Mouse (Mus musculus): Measurements from ENCODE around the gene Gm10198. TPM values are rescaled to one million over a fixed set of nuclear protein-coding genes. Genes with fewer than 3 reads are reported as not detected.

The Gm10198 gene
- polyA plus RNA-seq, 1 experiment: not detected

DNA sequence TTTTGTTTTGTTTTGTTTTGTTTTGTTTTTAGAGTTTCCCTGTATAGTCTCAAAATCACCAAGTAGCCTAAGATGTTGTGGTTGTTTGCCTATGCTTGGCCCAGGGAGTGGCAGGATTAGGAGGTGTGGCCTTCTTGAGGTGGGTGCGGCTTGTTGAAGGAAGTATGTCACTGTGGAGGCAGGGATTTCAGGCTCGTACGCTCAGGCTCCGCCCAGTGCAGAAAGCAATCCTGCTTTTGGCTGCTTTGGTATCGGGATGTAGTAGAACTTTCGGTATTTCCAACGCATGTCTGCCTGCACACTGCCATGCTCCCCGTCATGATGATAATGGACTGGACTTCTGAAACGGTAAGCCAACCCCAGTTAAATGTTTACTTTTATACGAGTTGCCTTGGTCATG, 12.5 kb upstream of the Gm10198 start:
- Histone ChIP-seq H3K4me3 (ENCODE audit: insufficient read depth, low read length) (no peak overlapping the region), H3K4me1 (ENCODE audit: control insufficient read depth, insufficient read depth, low read length) (no peaks in the 10 kb centered on the region), H3K27ac (ENCODE audit: insufficient read depth, low read length) (no peak overlapping the region)
- no peak for TF ChIP-seq POLR2A (IDR thresholded peaks at IDR 0.05; ENCODE audit: low read depth, low read length)
- TF ChIP-seq CTCF (IDR thresholded peaks at IDR 0.05; ENCODE audit: borderline replicate concordance, insufficient read depth, low read length): no peak

DNA sequence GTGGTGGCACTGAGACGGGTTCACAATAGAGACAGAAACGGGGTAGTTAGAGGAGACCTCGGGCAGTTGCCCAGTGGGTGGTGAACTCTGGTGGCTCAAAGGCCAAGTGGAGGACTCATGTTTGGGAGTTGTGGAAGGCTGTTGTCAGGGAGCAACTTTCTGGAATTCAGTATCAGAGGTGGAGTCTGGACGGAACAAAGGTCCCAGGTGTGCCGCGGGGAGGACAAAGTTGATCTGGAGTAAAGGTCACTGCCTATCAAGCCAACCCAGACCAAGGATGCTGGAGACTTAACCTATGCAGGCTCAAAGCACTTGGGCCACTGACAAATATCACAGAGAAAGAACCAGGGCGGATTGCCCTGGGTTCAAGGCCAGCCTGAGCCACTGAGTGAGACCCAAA, 5.5 kb downstream of the Gm10198 start:
- Histone ChIP-seq H3K4me3 (ENCODE audit: insufficient read depth, low read length) (no peak overlapping the region), H3K4me1 (ENCODE audit: control insufficient read depth, insufficient read depth, low read length) (no peaks in the 10 kb centered on the region), H3K27ac (ENCODE audit: insufficient read depth, low read length) (no peak overlapping the region)
- TF ChIP-seq CTCF (IDR thresholded peaks at IDR 0.05; ENCODE audit: borderline replicate concordance, insufficient read depth, low read length): no peak
- no peak for TF ChIP-seq POLR2A (IDR thresholded peaks at IDR 0.05; ENCODE audit: low read depth, low read length)

DNA sequence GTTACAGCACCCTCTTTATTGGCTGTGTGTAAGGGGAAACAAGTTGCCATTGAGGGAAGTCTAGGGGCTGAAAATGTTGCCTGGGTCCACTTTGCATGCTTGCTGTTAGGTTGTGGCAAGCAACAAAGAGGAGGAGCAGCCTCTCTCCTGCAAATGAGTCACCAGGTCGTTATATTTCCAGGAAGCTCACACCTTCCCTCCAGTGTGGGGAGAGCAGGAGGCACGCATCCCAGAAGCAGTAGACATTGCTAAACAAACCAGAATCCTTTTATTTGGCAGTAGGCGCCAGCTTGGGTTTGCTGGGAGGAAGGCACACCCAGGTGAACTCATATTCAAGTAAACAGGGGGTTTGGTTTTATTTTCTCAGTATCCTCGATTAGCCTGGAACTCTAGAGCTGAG, 8.8 kb downstream of the Gm10198 start:
- no peak for TF ChIP-seq CTCF (IDR thresholded peaks at IDR 0.05; ENCODE audit: borderline replicate concordance, insufficient read depth, low read length)
- no peak for TF ChIP-seq POLR2A (IDR thresholded peaks at IDR 0.05; ENCODE audit: low read depth, low read length)

DNA sequence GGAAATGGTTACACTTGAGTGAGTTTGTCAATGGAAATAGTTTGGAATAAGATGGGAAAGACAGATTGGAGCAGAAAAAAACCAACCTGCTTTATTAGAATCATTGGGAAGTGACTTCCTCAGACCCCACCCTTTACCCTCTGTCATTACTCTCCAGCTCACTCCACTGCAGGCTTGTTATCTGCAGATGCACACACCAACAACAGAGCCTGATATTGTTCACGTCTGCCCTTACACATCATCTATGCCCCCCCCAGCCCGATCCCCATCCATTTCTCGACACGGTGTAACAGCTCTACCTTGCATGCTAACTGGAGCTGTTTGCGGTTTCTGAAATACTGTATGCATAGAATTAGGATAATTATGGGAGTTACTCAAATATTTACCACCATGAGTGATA, 12.2 kb downstream of the Gm10198 start:
- Histone ChIP-seq H3K4me3 (ENCODE audit: insufficient read depth, low read length) (no peak overlapping the region), H3K4me1 (ENCODE audit: control insufficient read depth, insufficient read depth, low read length) (no peaks in the 10 kb centered on the region), H3K27ac (ENCODE audit: insufficient read depth, low read length) (no peak overlapping the region)
- TF ChIP-seq CTCF (IDR thresholded peaks at IDR 0.05; ENCODE audit: borderline replicate concordance, insufficient read depth, low read length) (no peak), POLR2A (IDR thresholded peaks at IDR 0.05; ENCODE audit: low read depth, low read length) (no peak)

More for the DNA sequence above, 8.8 kb downstream of the Gm10198 start:
- no peak overlapping the region for H3K4me3 ChIP-seq (ENCODE audit: insufficient read depth, low read length)
- H3K4me1 ChIP-seq (ENCODE audit: control insufficient read depth, insufficient read depth, low read length): no peaks in the 10 kb centered on the region
- H3K27ac ChIP-seq (ENCODE audit: insufficient read depth, low read length): no peak overlapping the region

DNA sequence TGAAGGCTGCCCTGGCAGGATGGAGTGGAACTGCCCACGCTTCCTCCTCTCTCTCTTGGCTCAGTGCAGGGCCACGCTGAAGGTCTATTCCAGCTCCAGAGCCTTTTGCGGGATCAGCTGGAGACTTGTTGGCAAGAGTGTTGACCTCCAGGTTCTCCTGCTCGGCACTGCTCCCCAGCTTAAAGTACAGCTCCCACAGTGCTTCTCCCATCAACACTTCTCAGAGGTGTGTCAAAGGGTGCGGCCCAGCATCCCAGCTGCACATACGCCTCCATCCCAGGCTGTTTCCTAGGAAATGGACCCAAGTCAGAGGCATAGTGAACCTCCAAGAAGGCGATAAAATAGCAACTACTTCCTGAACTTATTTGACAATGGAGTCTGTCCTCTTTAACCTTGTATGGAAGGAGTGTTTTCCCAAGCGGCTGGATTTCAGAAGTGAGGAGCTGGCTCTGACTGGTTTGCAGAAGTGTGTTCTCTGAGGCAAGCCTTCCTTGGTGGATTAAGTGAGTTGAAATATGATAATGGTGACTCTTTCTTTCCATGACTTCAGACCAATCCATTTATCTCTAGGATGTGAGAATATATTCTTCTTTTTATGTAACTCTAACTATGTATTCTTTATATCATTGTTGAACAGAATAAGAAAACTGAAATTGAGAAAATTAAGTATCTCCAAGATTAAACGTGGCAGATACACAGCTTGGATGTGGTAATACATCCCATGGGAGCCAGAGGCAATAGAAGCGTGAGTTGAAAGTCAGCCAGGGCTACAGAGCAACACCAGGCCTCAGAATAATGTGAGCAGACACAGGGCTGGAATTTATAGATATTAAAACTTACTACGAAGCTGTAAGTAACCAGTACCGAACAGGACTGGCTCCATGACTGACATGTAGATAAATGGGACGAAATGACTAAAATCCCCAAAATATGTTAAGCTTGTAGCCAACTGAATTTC, 23.9 kb downstream of the Gm10198 start:
- TF ChIP-seq POLR2A (IDR thresholded peaks at IDR 0.05; ENCODE audit: low read depth, low read length) (no peak), CTCF (IDR thresholded peaks at IDR 0.05; ENCODE audit: borderline replicate concordance, insufficient read depth, low read length) (no peak)
- Histone ChIP-seq H3K27ac (ENCODE audit: insufficient read depth, low read length) (no peak overlapping the region), H3K4me1 (ENCODE audit: control insufficient read depth, insufficient read depth, low read length) (no peaks in the 10 kb centered on the region), H3K4me3 (ENCODE audit: insufficient read depth, low read length) (no peak overlapping the region)

DNA sequence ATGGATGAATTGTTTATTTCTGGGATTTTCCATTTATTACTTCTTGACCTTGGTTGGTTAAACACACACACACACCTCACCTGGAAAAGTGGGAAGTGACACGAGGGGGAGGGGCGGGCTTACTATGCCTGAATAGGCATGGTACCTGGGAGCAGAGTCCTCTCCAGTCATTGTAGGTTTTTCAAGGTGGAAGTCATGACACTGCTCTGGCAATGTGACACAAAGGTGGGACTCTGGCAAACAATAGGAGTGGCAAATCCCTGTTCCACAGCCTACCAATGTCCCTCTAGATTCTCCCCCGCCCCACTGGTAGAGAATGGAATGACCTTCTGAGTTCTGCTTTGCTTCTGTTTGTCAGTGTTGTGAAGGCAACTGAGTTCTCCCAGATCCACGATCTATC, 27.8 kb downstream of the Gm10198 start:
- Histone ChIP-seq H3K4me1 (ENCODE audit: control insufficient read depth, insufficient read depth, low read length) (no peaks in the 10 kb centered on the region), H3K4me3 (ENCODE audit: insufficient read depth, low read length) (no peak overlapping the region), H3K27ac (ENCODE audit: insufficient read depth, low read length) (no peak overlapping the region)
- no peak for TF ChIP-seq CTCF (IDR thresholded peaks at IDR 0.05; ENCODE audit: borderline replicate concordance, insufficient read depth, low read length)
- no peak for TF ChIP-seq POLR2A (IDR thresholded peaks at IDR 0.05; ENCODE audit: low read depth, low read length)

DNA sequence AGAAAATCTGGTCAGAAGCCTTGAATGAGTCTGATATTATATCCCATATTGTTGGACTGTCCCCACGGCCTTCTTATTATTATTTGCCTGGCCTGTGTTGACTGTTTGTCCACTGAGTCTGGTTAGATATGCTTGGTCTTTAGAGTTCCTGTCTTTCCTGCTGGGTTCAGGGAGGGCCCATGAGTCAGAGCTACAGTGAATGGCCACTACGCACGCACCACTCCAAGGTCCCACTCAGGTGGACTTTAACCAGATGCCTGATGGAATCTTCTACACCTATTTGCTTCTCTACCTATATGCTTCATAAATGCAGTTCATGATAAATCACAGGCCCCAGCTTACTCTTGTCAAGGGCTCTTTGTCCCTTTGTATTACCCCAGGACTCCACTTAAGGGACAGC, 29.8 kb downstream of the Gm10198 start:
- Histone ChIP-seq H3K27ac (ENCODE audit: insufficient read depth, low read length) (no peak overlapping the region), H3K4me3 (ENCODE audit: insufficient read depth, low read length) (no peak overlapping the region), H3K4me1 (ENCODE audit: control insufficient read depth, insufficient read depth, low read length) (no peaks in the 10 kb centered on the region)
- no peak for TF ChIP-seq CTCF (IDR thresholded peaks at IDR 0.05; ENCODE audit: borderline replicate concordance, insufficient read depth, low read length)
- no peak for TF ChIP-seq POLR2A (IDR thresholded peaks at IDR 0.05; ENCODE audit: low read depth, low read length)

DNA sequence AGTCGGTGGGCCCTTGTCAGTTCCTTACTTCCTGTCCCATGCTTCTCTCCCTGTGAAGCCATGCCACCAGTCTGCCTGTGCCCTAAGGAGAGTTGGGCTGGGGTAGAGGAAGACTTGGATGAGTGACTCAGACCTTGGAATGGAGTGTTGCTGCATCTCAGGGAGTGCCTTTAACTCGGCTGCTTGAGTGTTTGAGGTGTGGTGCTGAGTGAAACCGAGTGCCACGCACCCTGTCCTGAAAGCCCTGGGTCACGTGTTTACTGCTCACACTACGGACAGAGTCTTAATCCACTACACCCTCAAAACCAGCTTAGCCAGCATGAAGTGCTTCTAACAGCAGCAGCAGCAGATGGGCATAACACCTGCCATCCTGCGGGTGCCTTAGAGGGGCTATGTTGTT, 30.5 kb downstream of the Gm10198 start:
- H3K27ac ChIP-seq (ENCODE audit: insufficient read depth, low read length): no peak overlapping the region
- TF ChIP-seq CTCF (IDR thresholded peaks at IDR 0.05; ENCODE audit: borderline replicate concordance, insufficient read depth, low read length) (no peak), POLR2A (IDR thresholded peaks at IDR 0.05; ENCODE audit: low read depth, low read length) (no peak)
- no peaks in the 10 kb centered on the region for H3K4me1 ChIP-seq (ENCODE audit: control insufficient read depth, insufficient read depth, low read length)
- no peak overlapping the region for H3K4me3 ChIP-seq (ENCODE audit: insufficient read depth, low read length)

DNA sequence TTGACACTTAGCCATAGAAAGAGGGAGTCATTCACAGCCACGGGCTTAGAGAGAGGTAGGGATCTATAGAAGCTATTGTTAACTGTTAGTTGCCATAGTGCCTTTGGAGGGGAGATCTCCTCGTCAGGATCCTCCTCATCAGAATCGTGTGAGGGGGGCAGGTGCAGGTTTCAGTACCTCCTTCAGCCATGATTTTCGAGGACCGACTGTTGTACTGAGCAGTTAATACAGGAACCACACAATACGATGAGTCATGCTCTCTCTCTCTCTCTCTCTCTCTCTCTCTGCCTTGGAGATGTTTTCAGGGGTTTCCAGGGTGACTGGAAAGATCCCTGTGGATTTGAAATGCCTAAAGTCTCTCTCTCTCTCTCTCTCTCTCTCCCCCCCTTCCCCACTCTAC, 31.5 kb downstream of the Gm10198 start:
- H3K27ac ChIP-seq (ENCODE audit: insufficient read depth, low read length): no peak overlapping the region
- no peak overlapping the region for H3K4me3 ChIP-seq (ENCODE audit: insufficient read depth, low read length)
- no peaks in the 10 kb centered on the region for H3K4me1 ChIP-seq (ENCODE audit: control insufficient read depth, insufficient read depth, low read length)
- no peak for TF ChIP-seq POLR2A (IDR thresholded peaks at IDR 0.05; ENCODE audit: low read depth, low read length)
- TF ChIP-seq CTCF (IDR thresholded peaks at IDR 0.05; ENCODE audit: borderline replicate concordance, insufficient read depth, low read length): no peak
